Mouse (Mus musculus) 416B (cell line): ENCODE measurements around the gene Ovol3.
"Not testable (repeated sequence)": the region's sequence is repeated elsewhere in the genome, so short reads cannot be mapped to it uniquely, and the experiment has no call there.

ENCODE experiments used
- DNase-seq: peaks from one replicate; pipeline ENCODE4 v3.0.0; 2011; ENCODE audit warnings: low read depth

Ovol3 gene

GRCm38 (mm10) chr7:30235625-30236024, at the start of gene Ovol3:
TSS of gene Ovol3 (minus strand) at chr7:30235725.
- DNase-seq = no peak

DNA sequence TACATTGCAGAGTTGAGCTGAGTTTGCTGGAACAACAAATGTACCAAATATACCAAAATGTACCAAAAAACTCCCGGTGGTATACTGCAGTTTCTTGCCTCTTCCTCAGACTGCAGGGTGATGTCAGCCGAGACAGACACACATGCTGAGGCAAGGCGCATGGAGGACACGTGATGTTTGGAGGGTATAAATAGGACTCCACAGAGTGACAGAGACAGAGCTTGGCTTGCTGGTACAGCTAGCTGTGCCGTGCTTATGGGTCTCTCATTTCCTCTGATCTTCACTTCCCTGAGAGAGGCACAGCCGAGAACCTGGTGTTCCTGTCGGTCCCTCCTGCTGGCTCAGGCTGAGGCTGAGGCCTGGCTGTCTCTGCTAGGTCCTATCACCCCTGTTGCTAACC, 47.2 kb upstream of the Ovol3 start:
- DNase-seq = no peak

DNA sequence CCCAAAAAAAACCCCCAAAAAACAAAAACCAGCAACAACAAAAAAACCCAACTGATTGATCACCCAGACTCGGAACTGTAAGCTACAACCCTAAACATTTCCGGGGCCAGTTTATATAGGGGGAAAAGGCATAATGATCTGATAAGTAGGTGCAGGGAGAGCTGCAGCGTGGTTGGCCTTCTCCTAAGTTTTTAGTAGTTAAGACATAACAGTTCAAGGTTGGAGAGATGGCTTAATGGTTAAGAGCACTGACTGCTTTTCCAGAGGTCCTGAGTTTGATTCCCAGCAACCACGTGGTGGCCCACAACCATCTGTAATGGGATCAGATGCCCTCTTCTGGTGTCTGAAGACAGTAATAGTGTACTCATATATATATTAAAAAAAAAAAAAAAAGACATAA, 46.0 kb upstream of the Ovol3 start:
- DNase-seq = no peak

DNA sequence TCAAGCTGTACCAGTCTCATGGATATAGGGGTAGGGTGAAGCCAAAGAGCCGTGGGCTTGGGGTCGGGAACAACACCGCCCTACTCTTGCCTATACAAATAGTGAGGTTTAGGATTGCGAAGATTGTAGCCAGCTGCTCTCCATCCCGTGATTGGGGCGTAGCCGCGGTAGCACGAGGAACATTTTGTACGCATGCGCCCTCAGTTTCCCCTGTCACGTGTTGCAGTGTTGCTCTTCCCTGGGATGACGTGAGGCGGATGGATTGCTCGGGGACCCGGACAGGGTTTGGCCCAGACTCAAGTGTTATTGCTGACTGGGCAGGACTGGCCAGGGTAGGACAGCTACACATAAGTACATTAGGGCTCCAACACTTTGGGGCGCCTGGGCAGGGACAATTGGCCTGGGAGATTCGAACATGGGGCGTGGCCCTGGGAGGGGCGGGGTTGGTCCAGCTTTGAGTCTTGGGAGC, 45.2 kb upstream of the Ovol3 start:
- DNase-seq = peak; percentile 92

GRCm38 (mm10) chr7:30279951-30280669, 44.6 kb upstream of the Ovol3 start, which contains the start of the genes Thap8 and Wdr62:
TSS of gene Thap8 (plus strand) at chr7:30280094.
TSS of gene Wdr62 (minus strand) at chr7:30280419.
- DNase-seq = peak; percentile 96

DNA sequence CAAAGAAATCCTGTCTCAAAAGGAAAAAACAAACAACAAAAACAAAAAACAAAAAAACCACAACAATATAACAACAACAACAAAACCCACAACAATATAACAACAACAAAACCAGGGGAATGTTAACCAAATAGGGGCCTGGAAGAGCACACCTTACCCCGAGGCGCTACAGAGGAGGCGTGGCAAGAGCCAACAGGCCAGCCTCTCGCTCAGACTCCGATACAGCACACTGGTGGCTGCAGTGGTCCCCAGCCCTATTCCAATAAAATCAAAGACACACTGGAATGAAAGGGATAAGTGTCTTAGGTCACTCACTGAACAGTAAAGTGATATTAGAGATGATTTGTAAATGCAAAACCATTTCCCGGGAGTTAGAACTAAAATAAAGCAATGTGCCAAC, 44.0 kb upstream of the Ovol3 start:
- DNase-seq = no peak

DNA sequence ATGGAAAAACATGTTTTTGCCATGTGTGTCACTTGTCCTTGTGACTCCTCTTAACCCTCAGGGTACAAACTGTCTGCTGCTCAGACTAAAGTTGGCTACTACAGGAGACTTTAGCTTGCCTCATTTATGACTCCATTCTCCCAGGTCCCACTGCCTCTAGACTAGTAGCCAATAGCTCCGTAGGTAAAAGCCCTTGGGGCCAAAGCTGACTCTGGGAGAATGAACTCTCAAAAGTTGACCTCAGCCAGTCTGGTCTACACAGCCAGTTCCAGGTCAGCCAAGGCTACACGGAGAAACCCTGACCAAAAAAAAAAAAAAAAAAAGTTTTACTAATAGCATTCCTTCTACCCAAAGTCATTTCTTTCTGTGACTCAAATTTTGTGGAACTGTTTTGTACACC, 43.4 kb upstream of the Ovol3 start:
- DNase-seq = peak; percentile 7

- no peak for DNase-seq
Observed at GRCm38 (mm10) chr7:30274383-30274782, 38.9 kb upstream of the Ovol3 start.

GRCm38 (mm10) chr7:30269641-30270040, 34.1 kb upstream of the Ovol3 start:
- DNase-seq = no peak

- DNase-seq = no peak
Observed at GRCm38 (mm10) chr7:30266780-30267179, 31.3 kb upstream of the Ovol3 start.

DNA sequence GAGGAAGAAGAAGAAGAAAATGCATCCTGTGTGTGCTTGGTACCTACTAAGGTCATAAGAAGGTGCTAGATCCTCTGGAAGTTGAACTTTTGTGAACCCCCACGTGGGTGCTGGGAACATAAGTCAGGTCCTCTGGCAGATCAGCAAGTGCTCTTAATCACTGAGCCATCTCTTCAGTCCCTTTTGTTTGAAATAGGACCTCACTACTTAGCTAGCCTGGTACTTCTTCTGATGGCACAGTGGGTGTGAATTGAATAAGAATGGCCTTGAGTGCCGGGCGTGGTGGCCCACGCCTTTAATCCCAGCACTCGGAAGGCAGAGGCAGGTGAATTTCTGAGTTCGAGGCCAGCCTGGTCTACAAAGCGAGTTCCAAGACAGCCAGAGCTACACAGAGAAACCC, 30.4 kb upstream of the Ovol3 start:
- no peak for DNase-seq

DNA sequence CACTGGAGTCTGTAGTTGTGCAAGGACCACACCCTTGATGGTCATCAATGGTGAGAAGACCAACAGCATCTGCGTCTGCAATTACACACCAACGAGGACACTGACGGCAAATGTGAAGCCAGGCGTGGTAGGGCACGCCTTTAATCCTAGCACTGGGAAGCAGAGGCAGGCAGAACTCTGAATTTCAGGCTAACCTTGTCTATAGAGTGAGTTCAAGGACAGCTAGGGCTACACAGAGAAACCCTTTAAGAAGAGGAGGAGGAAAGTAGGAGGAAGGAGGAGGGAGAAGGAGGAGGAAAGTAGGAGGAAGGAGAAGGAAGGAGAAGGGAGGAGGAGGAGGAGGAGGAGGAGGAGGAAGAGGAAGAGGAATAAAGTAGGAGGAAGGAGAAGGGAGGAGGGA, 30.0 kb upstream of the Ovol3 start:
- DNase-seq = no peak

- DNase-seq = peak; percentile 65
Observed at GRCm38 (mm10) chr7:30265041-30265440, 29.5 kb upstream of the Ovol3 start.

GRCm38 (mm10) chr7:30251956-30252954, 16.7 kb upstream of the Ovol3 start:
- DNase-seq = no peak

GRCm38 (mm10) chr7:30237374-30237773, 1.8 kb upstream of the Ovol3 start:
- DNase-seq = not testable (repeated sequence)

DNA sequence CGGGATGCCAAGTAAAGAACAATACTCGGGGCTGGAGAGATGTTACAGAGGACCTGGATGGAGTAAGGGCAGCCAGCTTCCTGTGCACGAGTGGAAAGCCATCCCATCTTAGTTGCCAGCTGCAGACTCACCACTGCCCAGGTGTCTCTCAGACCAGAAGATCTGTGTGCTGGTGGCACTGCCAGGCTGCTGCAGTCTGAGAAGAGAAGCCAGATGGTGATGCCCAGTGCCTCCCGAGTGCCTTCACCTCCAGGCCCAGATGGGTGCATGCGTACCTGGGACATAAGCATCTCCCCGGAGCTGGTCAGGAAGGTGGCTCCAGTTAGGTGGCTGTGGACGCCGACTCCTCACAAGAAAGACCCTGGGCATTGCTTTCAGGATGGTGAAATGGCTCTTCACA, 434 bp downstream of the Ovol3 start:
- no peak for DNase-seq

- no peak for DNase-seq
Observed at GRCm38 (mm10) chr7:30234276-30234858, 1.2 kb downstream of the Ovol3 start.

DNA sequence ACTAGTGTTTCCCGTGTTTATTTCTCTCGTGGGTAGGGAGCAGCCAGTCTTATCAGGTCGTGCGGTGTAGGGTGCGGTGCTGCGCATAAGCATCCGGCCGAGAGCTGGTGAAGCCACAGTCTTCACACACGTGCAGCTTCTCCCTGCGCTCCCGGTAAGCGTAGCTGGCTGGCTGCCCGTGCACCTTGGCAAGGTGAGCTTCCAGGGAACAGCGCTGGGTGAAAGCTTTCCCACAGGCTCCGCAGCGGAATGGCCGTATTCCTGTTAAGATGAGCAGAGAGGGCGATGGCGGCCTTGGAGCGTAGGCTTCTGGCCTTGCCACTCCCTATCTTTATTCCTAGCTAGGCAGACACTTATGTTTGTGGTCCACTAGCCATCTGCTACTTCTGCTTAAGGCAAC, 2.1 kb downstream of the Ovol3 start:
- no peak for DNase-seq

DNA sequence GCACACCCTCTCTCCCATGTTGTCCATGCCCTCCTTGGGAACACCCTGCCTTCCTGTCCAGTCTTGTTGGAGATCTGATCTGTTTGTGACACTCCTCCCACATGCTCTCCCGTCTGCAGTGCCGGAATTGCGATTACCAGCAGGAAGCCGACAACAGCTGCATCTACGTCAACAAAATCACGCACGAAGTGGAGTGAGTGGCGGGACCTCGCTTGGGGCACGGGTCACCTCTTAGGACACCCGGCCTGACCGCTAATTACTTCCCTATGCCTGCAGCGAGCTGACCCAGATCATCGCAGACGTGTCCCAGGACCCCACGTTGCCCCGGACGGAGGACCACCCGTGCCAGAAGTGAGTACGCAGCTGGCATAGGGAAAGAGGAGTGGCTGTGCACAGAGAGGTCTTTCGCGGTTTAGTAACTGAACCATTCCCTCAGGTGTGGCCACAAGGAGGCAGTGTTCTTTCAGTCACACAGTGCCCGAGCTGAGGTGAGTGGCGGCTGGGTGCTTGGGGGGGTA, 2.8 kb downstream of the Ovol3 start:
- DNase-seq = peak; percentile 78

DNA sequence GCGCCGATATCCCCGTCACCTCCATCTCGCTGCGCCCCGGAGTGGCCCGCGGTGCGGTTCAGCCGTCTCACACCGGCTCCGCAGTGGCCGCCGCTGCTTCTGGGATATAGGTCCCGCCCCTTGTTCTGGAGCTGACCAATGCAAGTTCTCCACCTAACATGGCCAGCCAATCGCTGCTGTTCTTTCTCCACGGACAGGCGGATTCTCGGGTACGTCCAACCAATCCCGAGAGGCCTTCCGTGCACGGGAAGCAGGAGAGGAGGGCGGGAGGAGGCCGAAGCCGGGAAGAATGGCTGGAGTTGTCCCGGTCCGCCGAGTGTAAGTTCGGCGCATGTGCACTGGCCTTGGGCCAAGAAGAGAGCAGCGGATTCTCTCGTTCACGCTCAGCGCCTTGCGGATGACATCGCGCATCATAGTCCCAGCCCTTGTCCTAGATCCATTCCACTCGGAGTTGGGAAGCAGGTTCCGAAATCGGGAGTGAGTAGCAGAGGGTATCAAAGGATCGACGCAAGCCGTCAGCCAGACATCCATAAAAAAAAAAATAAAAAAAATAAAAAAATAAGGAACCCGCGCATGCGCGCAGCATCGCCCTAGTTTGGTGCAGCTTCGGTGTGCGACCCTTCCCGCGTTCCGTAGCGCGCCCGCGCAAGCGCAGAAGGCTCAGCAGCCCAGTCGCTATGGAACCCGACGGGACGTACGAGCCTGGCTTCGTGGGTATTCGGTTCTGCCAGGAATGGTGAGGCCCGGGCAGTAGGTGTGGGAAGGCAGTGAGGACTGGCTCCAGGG, 3.7 kb downstream of the Ovol3 start, which contains the start of the genes Polr2i and Tbcb:
Gene Polr2i (plus strand): TSS at position 280 of the 786 bp plus-strand sequence.
Gene Tbcb (minus strand): TSS at position 604 of the 786 bp plus-strand sequence.
- DNase-seq = peak; percentile 99

DNA sequence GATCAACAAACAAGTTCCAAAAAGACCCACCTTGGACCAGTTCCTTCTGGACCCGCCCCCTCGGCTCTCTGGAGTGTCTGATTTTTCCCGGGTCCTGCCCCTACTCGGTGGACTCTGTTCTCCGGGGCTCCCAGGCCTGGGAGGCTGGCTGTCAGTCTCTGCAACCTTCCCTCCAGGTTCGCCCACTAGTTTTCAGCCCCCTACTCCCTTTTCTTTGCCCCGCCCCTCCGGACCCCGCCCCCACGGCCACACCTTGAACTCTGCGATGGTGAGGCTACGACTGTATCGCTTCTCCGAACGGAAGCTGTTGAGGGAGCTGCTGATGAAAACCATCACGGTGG, 4.2 kb downstream of the Ovol3 start:
- DNase-seq = no peak
